Mouse (Mus musculus) cortical plate, adult 2 months (tissue): ENCODE data around the gene Cox7a2. TPM values are rescaled to one million over a fixed set of nuclear protein-coding genes. Genes with fewer than 3 reads are reported as not detected.

Experiments
- H3K27ac ChIP-seq: fragments of 200-500 bp; 2 replicates; pipeline ENCODE4 v1.5.1; 2012; ENCODE audit warnings: low read length, control low read depth, inconsistent platforms; ENCODE audit not compliant: insufficient read depth
- H3K4me1 ChIP-seq: fragments of 200-500 bp; 2 replicates; pipeline ENCODE4 v1.6.1; 2011; ENCODE audit warnings: low read length; ENCODE audit not compliant: control insufficient read depth, insufficient read depth
- H3K4me3 ChIP-seq: fragments of 200-500 bp; 2 replicates; pipeline ENCODE4 v1.5.1; 2011; ENCODE audit warnings: mild to moderate bottlenecking, low read length, control low read depth; ENCODE audit not compliant: insufficient read depth
- CTCF ChIP-seq: fragments of 200-500 bp; IDR thresholded peaks from 2 replicates; pipeline ENCODE4 v1.5.1; 2011; ENCODE audit warnings: mild to moderate bottlenecking, control low read depth, low read length; ENCODE audit not compliant: insufficient read depth; ENCODE audit errors: extremely low read depth
- POLR2A ChIP-seq: fragments of 200-500 bp; IDR thresholded peaks from 2 replicates; pipeline ENCODE4 v1.6.1; 2011; ENCODE audit warnings: mild to moderate bottlenecking, low read length, control low read depth; ENCODE audit not compliant: insufficient read depth; ENCODE audit errors: extremely low read depth
- polyA plus RNA-seq: library from polyadenylated mRNA; depleted of rRNA; stranded (reverse); fragments of >200 nt; gene quantifications from 2 replicates; pipeline ENCODE4 v1.2.3, GENCODE M21; 2012

The Cox7a2 gene
- polyA plus RNA-seq, 1 experiment, result 706 TPM

DNA sequence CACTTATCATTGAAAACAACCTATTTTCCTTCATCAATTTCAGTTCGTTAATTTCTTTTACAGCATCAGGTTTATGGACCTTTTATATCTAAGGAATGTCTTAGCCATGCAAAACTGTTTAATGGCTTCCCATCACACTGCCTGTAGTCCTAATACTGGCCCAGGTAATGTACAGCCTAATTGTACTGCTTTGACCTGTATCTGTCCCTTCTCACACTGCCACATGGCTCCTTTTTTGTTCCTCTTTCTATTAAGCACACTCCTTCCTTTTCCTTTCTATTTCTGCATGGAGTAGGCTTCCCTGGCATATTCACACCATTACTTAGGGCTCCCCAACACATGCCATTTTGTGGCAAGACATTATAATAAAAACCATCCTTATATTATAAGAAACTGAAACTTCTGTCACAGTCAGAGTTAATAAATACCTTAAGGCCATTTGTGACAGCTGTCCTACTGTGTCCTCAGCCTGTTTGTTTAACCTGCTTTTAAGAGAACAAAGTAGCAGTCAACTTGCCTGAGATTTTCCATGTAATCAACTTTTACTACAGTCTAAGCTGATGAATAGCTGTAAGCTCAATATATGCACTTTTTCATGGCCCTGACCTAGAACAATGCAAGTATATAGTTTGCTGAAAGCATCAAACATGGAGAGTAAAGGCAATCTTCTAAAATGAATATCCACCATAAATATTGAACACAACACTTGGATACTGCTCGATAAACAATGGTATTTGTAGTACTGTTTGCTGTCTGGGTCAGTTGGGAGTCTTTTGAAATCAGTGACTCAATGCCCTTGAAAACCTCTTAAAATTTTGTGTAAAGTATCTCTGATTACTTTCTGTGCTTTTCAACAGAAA, 25.5 kb upstream of the Cox7a2 start:
- Histone ChIP-seq H3K4me3 (no peak overlapping the region), H3K4me1 (peaks cover 1% of the 10 kb centered on the region; the same call in 1 of the 2 replicates), H3K27ac (no peak overlapping the region)
- no peak for TF ChIP-seq CTCF
- TF ChIP-seq POLR2A, result no peak

DNA sequence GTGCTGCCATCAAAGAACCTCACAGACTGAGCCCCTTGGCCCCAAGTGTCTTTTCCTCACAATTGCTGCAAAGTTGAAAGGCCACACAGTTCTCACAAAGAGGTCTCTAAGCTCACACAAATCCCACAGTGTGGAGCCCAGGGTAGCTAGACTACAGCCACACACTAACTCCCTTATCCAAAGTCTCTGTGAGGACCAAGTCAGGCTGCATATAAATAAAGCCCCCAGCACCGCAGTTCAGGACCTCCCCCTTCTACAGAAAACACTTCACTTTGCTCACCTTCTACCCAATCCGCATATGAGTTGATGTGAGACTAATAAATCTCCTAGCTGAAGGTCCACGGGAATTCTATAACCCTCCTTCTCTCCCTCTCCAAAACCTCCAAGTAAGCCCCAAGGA, 24.8 kb upstream of the Cox7a2 start:
- Histone ChIP-seq H3K4me1 (no peaks in the 10 kb centered on the region), H3K27ac (no peak overlapping the region), H3K4me3 (no peak overlapping the region)
- no peak for TF ChIP-seq CTCF
- no peak for TF ChIP-seq POLR2A

DNA sequence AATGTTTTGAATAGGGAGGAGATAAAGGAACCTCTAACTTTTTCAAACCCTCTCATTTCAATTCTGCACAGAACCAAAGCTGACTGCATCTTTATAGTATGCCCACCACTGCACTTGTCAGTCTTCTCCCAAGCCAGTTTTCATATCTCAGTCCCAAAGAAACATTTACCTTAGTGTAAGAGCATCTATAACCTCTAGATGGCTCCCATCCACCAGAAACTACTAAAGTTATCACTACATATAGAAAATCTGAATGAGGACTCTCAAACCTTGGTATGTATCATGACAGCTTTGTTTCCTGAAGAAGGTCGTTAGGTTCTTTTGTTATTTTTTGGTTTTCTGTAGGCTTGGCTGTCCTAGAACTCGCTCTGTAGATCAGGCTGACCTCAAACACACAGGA, 19.7 kb upstream of the Cox7a2 start:
- Histone ChIP-seq H3K4me3 (no peak overlapping the region), H3K27ac (no peak overlapping the region), H3K4me1 (no peaks in the 10 kb centered on the region)
- TF ChIP-seq POLR2A (no peak), CTCF (no peak)

GRCm38 (mm10) chr9:79766991-79767545, 7.4 kb upstream of the Cox7a2 start:
- no peaks in the 10 kb centered on the region for H3K4me1 ChIP-seq
- H3K4me3 ChIP-seq, result no peak overlapping the region
- TF ChIP-seq CTCF, result no peak
- TF ChIP-seq POLR2A, result no peak
- H3K27ac ChIP-seq, result no peak overlapping the region

- no peak for TF ChIP-seq POLR2A
- no peak for TF ChIP-seq CTCF
- no peak overlapping the region for H3K4me3 ChIP-seq
- no peaks in the 10 kb centered on the region for H3K4me1 ChIP-seq
- H3K27ac ChIP-seq, result no peak overlapping the region
Observed at GRCm38 (mm10) chr9:79765329-79765728, 5.7 kb upstream of the Cox7a2 start.

DNA sequence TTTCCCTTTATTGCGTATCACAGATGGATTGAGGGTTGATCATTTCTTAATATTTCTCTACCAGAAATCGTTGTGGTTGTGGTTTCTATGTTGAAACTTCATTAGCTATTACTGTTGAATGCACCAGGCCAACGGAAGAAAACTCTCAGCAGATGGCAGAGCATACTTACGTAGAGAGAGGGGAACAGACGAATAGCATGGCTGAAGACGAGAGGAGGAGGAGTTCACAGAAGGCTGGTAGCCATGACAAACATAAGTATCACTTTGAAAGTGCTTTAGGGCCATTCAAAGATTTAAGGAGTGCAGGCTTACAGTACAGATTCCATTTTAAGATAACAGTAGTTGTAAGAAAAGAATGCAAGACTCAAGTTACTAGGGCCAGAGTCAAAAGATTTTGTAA, 2.8 kb upstream of the Cox7a2 start:
- no peak overlapping the region for H3K27ac ChIP-seq
- TF ChIP-seq CTCF, result no peak
- no peak for TF ChIP-seq POLR2A
- no peaks in the 10 kb centered on the region; the same call in 1 of the 2 replicates for H3K4me1 ChIP-seq
- no peak overlapping the region for H3K4me3 ChIP-seq

GRCm38 (mm10) chr9:79760076-79760475, 398 bp upstream of the Cox7a2 start:
- H3K4me3 ChIP-seq, result peak overlapping the region; percentile 79
- peak overlapping the region; percentile 31; the same call in 1 of the 2 replicates for H3K27ac ChIP-seq
- no peak for TF ChIP-seq CTCF
- H3K4me1 ChIP-seq, result no peaks in the 10 kb centered on the region; the same call in 1 of the 2 replicates

DNA sequence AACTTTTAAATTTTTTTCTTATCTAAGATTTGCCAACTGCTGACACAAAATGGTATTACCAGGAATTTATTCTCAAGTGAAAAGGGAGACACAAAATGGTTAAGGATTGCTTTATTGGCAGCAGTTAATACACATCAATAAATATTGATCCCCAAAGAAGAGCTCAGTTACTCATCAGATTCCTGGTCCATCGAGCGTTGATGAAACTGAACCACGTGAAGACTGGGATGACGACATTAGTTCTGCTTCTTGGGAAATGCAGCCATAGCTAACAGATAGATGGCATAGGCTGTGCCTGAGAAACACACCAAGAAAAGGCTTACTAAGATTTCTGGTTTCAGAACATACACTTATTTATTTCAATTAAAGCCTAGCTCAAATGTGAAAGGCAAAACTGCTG, 4.4 kb downstream of the Cox7a2 start:
- TF ChIP-seq CTCF, result no peak
- no peak for TF ChIP-seq POLR2A
- Histone ChIP-seq H3K4me3 (no peak overlapping the region), H3K27ac (no peak overlapping the region), H3K4me1 (no peaks in the 10 kb centered on the region; the same call in 1 of the 2 replicates)

GRCm38 (mm10) chr9:79751846-79752245, 7.8 kb downstream of the Cox7a2 start:
- no peak overlapping the region for H3K27ac ChIP-seq
- H3K4me3 ChIP-seq, result no peak overlapping the region
- no peaks in the 10 kb centered on the region for H3K4me1 ChIP-seq
- no peak for TF ChIP-seq CTCF
- TF ChIP-seq POLR2A, result no peak

DNA sequence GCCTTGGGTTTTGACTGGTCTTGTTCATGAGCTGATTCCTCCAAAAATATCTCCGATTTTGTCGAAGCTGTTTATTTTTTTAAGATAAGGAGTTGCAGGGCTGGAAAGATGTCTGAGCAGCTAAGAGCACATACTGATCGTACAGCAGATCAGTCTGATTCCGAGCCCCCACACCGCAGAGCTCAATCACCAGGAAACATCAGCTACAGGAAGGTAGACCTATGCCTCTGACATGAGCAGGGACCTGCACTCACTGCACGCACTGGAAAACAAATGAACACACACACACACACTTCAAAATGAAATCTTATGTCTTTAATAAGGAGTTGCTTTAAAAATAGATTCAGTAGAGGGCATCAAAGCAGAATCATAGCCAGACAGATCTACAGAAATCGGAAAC, 9.0 kb downstream of the Cox7a2 start:
- Histone ChIP-seq H3K4me1 (no peaks in the 10 kb centered on the region), H3K4me3 (no peak overlapping the region), H3K27ac (peak overlapping the region; percentile 57; the same call in 1 of the 2 replicates)
- TF ChIP-seq POLR2A (no peak), CTCF (no peak)
